Mouse (Mus musculus): Measurements from ENCODE around the gene 1700025C18Rik. TPM values are rescaled to one million over a fixed set of nuclear protein-coding genes. Genes with fewer than 3 reads are reported as not detected.

The 1700025C18Rik gene
- polyA plus RNA-seq (2021; fragmentation: Nextera tagmentation) = not detected in 2 replicates
- long read RNA-seq, experiment 1 = 0 reads
- long read RNA-seq, experiment 2 = 0 reads

DNA sequence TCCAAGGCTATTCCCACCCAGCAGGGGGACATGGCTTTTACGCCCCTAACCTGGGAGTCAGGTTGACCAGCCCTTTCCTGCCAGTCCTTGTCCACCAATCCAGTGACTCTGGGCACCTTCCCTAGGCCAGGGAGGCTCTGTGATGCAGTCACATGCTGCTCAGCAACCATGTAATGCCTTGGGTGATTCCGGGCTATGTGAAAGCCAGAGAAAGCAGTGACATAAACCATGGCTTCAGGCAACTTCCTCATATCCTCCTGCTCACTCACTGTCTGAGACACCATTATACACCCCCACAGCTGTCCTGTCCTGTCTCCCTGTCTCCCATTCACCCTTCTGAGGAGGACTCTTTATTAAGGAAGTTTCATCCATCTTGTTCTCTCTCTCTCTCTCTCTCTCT lies at the start of gene 1700025C18Rik:
Gene 1700025C18Rik (minus strand): TSS at position 101 of the 400 bp plus-strand sequence.

DNA sequence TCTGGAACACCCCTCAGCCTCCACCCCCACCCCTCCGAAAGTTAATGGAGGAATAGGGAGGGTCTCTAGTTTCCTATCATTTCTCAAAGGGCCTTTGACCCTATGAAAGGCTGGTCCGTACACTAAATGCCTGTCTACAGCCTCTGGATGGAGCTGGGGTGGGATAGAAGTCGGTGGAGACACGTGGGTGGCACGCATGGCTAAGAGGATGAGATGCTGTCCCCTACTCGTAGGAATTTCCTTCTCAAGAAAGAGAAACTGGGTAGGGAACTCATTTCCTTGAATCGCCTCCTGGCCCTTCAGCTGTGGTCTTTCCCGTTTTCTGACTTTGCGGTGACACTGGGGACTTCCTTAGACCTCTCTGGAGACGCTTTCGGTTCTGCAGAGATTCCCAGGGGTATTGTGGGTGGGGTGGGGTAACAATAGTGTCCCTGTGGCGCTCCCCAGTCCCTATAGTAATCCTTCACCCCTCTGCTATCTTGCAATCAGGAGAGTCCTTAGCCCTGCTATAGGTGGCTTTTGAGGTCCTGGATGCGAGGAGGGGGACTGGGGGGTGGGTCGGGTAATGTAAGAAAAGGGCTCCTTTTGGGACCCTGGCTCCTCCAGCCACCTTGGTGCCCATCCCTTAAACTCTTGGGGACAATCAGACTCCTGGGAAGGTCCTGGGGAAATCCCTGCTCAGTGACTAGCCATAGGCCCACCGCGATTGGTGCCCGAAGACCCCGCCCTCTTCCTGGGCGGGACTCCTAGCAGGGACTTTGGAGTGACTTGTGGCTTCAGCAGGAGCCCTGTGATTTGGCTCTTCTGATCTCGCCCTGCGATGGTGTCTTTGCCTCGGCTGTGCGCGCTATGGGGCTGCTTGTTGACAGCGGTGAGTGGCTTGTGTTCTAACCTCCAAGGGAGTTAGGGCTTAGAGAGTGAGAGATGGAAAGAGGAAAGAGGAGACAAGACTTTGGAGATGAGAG lies 35.4 kb downstream of the 1700025C18Rik start, which contains the start of gene Cd40:
Gene Cd40 (plus strand): TSS at position 740 of the 965 bp plus-strand sequence.

DNA sequence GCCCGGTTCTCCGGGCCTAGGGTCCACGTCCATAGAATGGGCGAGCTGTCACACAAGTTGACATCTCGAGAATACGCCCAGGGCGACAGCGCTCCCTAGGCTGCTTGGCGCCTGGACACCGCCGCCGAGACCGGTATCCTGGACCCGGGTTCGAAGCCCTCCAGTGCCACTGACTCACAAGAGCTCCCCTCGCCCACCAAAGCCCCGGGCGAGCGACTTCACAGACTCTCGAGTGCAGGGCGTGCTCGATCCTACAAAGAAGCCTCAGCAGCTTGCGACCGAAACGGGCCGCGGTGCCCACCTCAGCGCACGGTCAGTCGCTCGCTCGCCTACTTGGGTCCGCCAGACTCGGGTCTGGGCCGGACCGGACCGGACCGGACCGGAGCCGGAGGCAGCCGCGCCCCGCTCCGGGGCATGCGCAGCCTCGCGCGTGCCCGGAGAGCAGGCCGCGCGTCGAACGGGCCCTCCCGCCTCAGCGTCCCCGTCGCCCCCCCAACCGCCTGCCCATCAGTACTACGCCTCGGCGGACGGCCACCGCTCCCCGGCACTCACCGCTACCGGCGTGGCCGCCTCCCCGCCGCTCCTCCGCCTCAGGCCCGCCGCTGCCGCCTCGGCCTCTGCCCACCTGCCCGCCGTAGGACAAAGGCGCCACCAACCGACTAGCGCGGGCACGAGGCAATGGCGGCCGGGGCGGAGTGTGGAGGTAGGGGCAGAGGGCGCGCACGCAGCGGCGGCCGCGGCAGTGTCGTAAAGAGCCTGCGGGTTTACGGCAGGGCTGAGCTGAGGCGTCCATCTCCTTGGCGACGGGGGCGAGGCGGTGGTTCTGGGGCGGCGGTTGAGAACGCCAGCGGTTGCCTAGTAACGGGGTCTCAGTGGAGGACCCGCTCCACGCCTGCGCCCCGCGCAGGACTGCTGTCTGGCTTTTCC lies 56.2 kb downstream of the 1700025C18Rik start, which contains the start of gene Ncoa5:
Gene Ncoa5 (minus strand): TSS at position 737 of the 927 bp plus-strand sequence.

Other genes with a start within 250 kb of the 1700025C18Rik start
- 123 and 144 TPM in 2 replicates for gene Pltp, start 233.0 kb downstream of the 1700025C18Rik start, polyA plus RNA-seq (2021; fragmentation: Nextera tagmentation)
- 84.4 and 85.2 TPM in 2 replicates for gene Pcif1, start 211.4 kb downstream of the 1700025C18Rik start, polyA plus RNA-seq (2021; fragmentation: Nextera tagmentation)
- gene Zfp335, start 179.0 kb downstream of the 1700025C18Rik start, polyA plus RNA-seq (2021; fragmentation: Nextera tagmentation) = 8.9 and 11.8 TPM in 2 replicates
- 0.45 and 0.56 TPM in 2 replicates for gene Mmp9, start 150.0 kb downstream of the 1700025C18Rik start, polyA plus RNA-seq (2021; fragmentation: Nextera tagmentation)
- gene Slc12a5, start 129.9 kb downstream of the 1700025C18Rik start, polyA plus RNA-seq (2021; fragmentation: Nextera tagmentation) = 78.6 and 83.4 TPM in 2 replicates
- 5.7 and 5.8 TPM in 2 replicates for gene Ncoa5, start 55.9 kb downstream of the 1700025C18Rik start, polyA plus RNA-seq (2021; fragmentation: Nextera tagmentation)
- 0.45 and 0.64 TPM in 2 replicates for gene Cd40, start 35.1 kb downstream of the 1700025C18Rik start, polyA plus RNA-seq (2021; fragmentation: Nextera tagmentation)
- 10.5 and 10.6 TPM in 2 replicates for gene Cdh22, start 144.1 kb upstream of the 1700025C18Rik start, polyA plus RNA-seq (2021; fragmentation: Nextera tagmentation)
- 50.9 and 57.9 TPM in 2 replicates for gene Slc35c2, start 197.1 kb upstream of the 1700025C18Rik start, polyA plus RNA-seq (2021; fragmentation: Nextera tagmentation)
- gene Elmo2, start 235.7 kb upstream of the 1700025C18Rik start, polyA plus RNA-seq (2021; fragmentation: Nextera tagmentation) = 108 and 125 TPM in 2 replicates

Measured in layer of hippocampus, adult 6 months (tissue).